Mouse (Mus musculus): ENCODE measurements around the gene Grm4. TPM values are rescaled to one million over a fixed set of nuclear protein-coding genes. Genes with fewer than 3 reads are reported as not detected.

The Grm4 gene
- polyA plus RNA-seq, 1 experiment from 2014 or later: 0.59 TPM

DNA sequence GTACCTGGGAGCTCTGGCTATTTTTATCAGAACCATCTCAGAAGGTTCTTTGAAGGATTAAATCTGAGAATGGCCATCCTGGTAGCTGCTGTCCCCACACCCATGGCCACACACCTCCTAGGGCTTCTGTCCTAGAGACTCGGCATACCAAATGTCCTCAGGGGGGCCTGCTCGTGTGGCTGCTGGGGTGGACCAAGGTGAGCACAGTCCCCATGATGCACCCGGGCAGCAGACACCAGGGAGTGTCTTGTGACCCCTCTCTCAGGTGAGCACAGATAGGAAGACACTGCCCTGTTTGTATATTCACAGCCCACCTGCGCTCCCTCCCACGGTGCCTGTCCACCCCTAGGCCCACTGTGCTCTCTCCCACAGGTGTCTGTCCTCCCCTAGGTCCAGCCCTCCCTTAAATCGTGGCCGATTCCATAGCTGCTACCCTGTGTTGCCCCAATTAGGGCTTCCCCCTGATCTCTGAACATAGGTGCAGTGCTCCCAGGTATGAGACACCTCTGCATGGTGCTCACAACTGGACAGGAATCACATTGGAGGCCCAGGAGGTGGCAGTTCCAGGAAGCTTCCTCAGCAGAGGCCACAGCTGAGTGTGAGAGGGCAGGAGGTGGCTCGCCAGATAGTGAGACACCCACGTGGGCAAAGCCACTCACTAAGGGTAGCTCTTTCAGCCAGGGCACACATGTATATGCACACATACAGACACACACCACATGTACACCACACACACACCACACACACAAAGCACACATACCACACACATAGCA, 66.0 kb downstream of the Grm4 start:
- no peak overlapping the region for H3K27ac ChIP-seq
- no peak overlapping the region for H3K4me3 ChIP-seq (replicated peaks)
- no peaks in the 10 kb centered on the region for H3K36me3 ChIP-seq
- H3K27me3 ChIP-seq: peaks cover 11% of the 10 kb centered on the region; the same call in 1 of the 2 replicates
- no peak overlapping the region for H3K9ac ChIP-seq (replicated peaks)
- no peak for ATAC-seq (ENCODE audit: insufficient number of reproducible peaks, insufficient read depth, low FRiP score, low TSS enrichment, low read depth)
- WGBS: 72% methylated on average over 9 of the region's 9 CpGs
- H3K4me2 ChIP-seq: no peak overlapping the region
- H3K4me1 ChIP-seq (replicated peaks): no peaks in the 10 kb centered on the region
- H3K9me3 ChIP-seq: no peaks in the 10 kb centered on the region

DNA sequence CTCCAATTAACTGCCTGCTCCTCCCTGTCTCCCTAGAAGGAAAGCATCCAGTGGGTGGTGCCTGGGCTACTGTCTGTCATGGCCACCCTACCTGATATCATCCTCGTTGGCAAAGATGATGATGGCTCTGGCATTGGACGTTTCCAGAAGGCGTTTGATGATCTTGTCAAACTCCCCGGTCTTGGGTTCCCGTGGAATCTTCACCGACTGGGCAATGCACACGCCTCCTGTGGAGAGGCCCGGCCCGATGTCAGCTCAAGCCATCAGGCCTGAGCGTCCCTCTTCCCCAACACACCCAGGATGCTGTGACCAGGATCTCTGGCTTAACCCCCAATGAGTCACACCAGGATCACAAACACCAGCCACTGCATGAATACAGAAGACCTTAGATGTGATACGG, 66.8 kb downstream of the Grm4 start:
- peaks cover 11% of the 10 kb centered on the region; the same call in 1 of the 2 replicates for H3K27me3 ChIP-seq
- H3K4me1 ChIP-seq (replicated peaks): no peaks in the 10 kb centered on the region
- no peaks in the 10 kb centered on the region for H3K36me3 ChIP-seq
- H3K9me3 ChIP-seq: no peaks in the 10 kb centered on the region
- no peak overlapping the region for H3K4me3 ChIP-seq (replicated peaks)
- ATAC-seq (ENCODE audit: insufficient number of reproducible peaks, insufficient read depth, low FRiP score, low TSS enrichment, low read depth): no peak
- WGBS: 84% methylated on average over 11 of the region's 11 CpGs
- H3K27ac ChIP-seq: no peak overlapping the region
- H3K4me2 ChIP-seq: no peak overlapping the region
- H3K9ac ChIP-seq (replicated peaks): no peak overlapping the region

DNA sequence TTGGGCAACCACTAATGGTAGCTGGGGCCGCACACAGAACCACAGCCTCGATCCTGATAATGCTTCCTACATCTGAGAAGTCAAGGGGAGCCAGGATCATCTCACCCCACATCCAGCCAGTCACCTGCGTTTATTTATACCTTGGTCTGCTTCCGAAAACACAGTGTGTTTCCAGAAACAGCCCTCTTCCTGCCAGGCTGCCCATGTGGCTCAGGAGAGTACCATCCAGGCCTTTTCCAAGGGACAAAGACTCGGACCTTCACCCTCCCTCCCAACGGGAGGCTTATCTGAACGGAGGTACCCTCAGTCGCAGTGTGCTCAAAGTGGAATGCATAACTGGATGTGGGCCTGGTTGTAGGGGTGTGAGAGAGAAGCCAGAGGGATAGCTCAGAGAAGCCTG, 68.2 kb downstream of the Grm4 start:
- H3K4me3 ChIP-seq (replicated peaks): no peak overlapping the region
- no peaks in the 10 kb centered on the region for H3K9me3 ChIP-seq
- 81% methylated on average over 8 of the region's 8 CpGs for WGBS
- H3K9ac ChIP-seq (replicated peaks): no peak overlapping the region
- ATAC-seq (ENCODE audit: insufficient number of reproducible peaks, insufficient read depth, low FRiP score, low TSS enrichment, low read depth): no peak
- no peak overlapping the region for H3K27ac ChIP-seq
- H3K4me1 ChIP-seq (replicated peaks): no peaks in the 10 kb centered on the region
- no peaks in the 10 kb centered on the region for H3K36me3 ChIP-seq
- H3K27me3 ChIP-seq: peaks cover 7% of the 10 kb centered on the region; the same call in 1 of the 2 replicates
- no peak overlapping the region for H3K4me2 ChIP-seq

DNA sequence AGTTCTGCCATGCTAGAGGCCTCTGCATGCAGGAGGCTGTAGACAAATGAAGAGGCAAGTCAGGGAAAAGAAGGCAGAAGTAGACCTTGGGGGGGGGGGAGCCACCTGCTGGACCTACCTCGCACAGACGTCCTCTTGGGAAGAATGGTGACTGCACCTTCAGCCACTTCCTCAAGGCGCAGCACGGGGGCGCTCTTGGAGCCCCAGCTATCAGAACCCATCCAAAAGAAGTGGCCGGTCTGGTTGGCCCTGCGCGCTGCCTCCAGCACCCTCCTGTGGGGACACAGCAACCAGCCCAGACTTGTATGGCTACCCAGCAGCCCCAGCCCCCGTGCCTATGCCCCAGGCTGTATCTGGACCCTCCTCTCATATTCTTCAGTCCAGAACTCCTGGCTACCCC, 69.4 kb downstream of the Grm4 start:
- Histone ChIP-seq H3K27ac (no peak overlapping the region), H3K4me1 (replicated peaks) (peaks cover 9% of the 10 kb centered on the region), H3K36me3 (no peaks in the 10 kb centered on the region), H3K4me3 (replicated peaks) (no peak overlapping the region), H3K9ac (replicated peaks) (no peak overlapping the region), H3K27me3 (peaks cover 10% of the 10 kb centered on the region; the same call in 1 of the 2 replicates), H3K4me2 (no peak overlapping the region), H3K9me3 (no peaks in the 10 kb centered on the region)
- no peak for ATAC-seq (ENCODE audit: insufficient number of reproducible peaks, insufficient read depth, low FRiP score, low TSS enrichment, low read depth)
- WGBS: 20% methylated on average over 9 of the region's 9 CpGs

DNA sequence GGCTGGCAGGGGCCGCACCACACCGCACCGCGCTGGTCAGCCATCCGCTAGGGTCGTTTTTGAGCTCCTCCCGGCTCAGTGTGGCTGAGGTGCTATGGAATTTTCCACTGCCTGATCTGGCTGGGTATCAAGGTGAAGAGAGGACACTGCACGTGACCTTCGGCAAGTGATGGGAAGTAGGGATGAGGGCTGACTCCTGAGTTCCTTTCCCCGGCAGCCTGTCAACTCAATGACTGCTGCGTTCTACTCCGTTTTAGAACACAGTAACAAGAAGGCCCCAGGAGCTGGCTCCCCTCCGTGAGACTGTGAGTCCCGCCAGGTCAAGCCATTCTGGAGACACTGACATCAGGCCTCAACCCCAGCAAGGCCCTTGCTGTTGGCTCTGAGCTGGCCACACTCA, 70.0 kb downstream of the Grm4 start:
- Histone ChIP-seq H3K27ac (no peak overlapping the region), H3K9ac (replicated peaks) (no peak overlapping the region), H3K4me3 (replicated peaks) (no peak overlapping the region), H3K36me3 (no peaks in the 10 kb centered on the region), H3K27me3 (peaks cover 10% of the 10 kb centered on the region; the same call in 1 of the 2 replicates), H3K4me1 (replicated peaks) (peaks cover 9% of the 10 kb centered on the region), H3K4me2 (no peak overlapping the region), H3K9me3 (no peaks in the 10 kb centered on the region)
- WGBS: 92% methylated on average over 14 of the region's 14 CpGs
- no peak for ATAC-seq (ENCODE audit: insufficient number of reproducible peaks, insufficient read depth, low FRiP score, low TSS enrichment, low read depth)

DNA sequence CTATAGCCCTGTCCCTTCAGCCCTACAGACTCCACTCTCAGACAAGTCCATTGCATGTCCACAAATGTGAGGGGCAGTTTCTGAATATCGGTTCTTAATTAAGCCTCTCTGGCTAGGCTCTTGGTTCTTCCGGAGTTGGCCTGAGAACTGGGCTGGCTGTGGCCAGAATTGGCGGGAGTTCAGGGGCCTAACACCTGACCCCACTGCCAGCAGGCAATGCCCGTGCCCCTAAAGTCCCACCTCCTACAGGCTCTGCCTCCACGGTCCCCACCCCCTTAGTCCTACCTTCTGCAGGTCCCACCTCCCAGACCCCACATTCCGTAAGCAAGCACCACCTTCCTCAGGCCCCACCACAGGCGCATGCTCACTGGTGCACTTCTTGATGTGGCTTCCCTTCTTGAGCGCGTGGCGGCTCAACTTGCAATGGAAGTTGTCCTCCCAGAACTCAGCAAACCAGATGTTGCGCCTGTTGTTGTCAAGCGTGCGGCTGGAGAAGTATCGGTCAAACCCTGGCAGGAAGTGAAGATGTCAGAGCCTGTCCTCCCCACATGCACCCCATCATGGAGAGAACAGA, 71.4 kb downstream of the Grm4 start:
- H3K27ac ChIP-seq: no peak overlapping the region
- no peaks in the 10 kb centered on the region for H3K36me3 ChIP-seq
- H3K9me3 ChIP-seq: no peaks in the 10 kb centered on the region
- no peak overlapping the region for H3K4me3 ChIP-seq (replicated peaks)
- H3K4me2 ChIP-seq: no peak overlapping the region
- no peak overlapping the region for H3K9ac ChIP-seq (replicated peaks)
- peaks cover 9% of the 10 kb centered on the region; the same call in 1 of the 2 replicates for H3K27me3 ChIP-seq
- no peak for ATAC-seq (ENCODE audit: insufficient number of reproducible peaks, insufficient read depth, low FRiP score, low TSS enrichment, low read depth)
- WGBS: 79% methylated on average over 14 of the region's 14 CpGs
- H3K4me1 ChIP-seq (replicated peaks): peaks cover 15% of the 10 kb centered on the region

DNA sequence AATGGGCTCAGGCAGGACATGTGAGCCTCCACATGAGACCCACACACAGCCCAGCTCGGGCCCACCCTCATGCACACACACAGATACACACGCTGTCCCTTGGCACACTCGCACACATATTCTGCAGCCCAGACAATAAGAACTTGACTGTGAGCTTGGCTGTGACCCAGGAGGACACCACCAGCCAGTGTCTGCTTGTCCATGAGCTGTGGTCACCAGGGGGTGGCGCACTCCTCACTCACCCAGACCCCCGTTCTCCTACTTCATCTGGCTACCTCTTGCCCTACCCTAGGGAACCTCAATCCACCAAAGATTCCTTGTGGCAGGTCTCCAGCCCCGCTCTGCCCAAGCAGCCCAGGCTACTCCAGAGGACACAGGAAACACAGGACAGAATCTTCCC, 72.5 kb downstream of the Grm4 start:
- no peak for ATAC-seq (ENCODE audit: insufficient number of reproducible peaks, insufficient read depth, low FRiP score, low TSS enrichment, low read depth)
- Histone ChIP-seq H3K9ac (replicated peaks) (no peak overlapping the region), H3K27me3 (peaks cover 6% of the 10 kb centered on the region; the same call in 1 of the 2 replicates), H3K9me3 (no peaks in the 10 kb centered on the region), H3K27ac (no peak overlapping the region), H3K4me2 (no peak overlapping the region), H3K4me1 (replicated peaks) (peaks cover 15% of the 10 kb centered on the region), H3K36me3 (no peaks in the 10 kb centered on the region), H3K4me3 (replicated peaks) (no peak overlapping the region)
- WGBS: 67% methylated on average over 6 of the region's 6 CpGs

DNA sequence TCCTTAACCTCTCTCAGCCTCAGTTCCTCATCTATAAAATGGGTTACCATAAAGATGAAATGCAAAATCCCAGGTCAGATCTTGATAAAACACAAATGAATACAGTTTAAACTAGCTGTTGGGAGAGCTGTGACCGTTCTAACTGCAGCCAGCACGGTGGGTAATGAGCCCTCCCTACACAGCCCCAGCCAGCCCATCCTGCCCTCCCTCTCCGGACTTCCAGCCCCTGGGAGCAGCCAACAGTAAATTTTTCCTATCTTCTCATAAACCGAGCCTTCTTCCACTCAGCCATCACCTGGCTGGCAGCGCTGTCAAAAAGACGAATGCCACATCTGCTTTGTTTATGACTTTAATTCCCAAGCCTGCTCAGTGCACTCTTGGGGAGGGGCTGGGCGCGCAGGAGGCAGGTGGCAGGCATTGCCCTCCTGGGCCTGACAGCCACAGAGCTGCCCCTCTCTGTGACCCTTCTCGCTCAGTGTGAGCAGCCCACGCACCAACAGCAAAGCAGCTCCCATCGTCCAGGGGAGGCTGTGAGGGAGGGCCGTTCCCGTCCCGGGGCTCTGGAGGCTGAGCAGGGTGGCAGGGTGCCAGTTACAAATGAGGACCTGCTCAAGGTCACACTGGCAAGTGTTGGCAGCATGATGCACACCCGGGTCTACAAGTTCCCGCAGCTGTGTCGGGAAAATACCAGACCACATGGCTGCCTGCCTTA, 75.7 kb downstream of the Grm4 start:
- WGBS: 47% methylated on average over 17 of the region's 17 CpGs

DNA sequence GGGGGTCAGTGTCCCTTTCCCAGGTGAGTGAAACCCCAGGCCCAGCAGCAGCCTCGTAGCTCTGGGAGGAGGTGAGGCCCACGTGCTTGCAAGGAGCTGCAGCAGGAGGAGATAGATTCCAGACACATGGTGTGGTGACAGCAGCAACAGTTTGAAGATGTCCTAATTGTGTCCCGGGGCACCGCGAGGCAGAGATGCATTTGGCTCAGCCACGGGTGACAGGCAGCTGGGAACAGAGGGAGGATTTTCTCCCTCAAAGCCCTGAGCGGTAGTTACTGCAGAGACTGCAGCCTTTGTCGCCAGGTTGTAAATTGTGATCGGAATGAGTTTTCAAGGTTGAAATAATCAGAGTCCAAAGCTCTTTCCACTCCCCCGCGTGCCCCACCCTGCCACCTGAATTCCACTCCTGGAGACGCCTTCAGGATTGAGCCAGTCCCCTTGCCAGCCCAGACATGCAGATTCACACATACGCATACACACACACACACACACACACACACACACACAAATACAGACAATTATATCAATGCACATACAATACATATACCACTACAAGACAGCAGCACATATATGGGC, 78.6 kb downstream of the Grm4 start:
- H3K36me3 ChIP-seq: no peaks in the 10 kb centered on the region
- no peak overlapping the region for H3K4me3 ChIP-seq (replicated peaks)
- 31% methylated on average over 13 of the region's 13 CpGs for WGBS
- peaks cover 11% of the 10 kb centered on the region for H3K4me1 ChIP-seq (replicated peaks)
- no peak overlapping the region for H3K27ac ChIP-seq
- H3K9me3 ChIP-seq: no peaks in the 10 kb centered on the region
- ATAC-seq (ENCODE audit: insufficient number of reproducible peaks, insufficient read depth, low FRiP score, low TSS enrichment, low read depth): no peak
- 0 out of 2 replicates have a peak, but pooled peaks cover 3% of the 10 kb centered on the region for H3K27me3 ChIP-seq
- H3K9ac ChIP-seq (replicated peaks): no peak overlapping the region
- H3K4me2 ChIP-seq: no peak overlapping the region

More for the DNA sequence above, 75.7 kb downstream of the Grm4 start:
- 0 out of 2 replicates have a peak, but pooled peaks cover 3% of the 10 kb centered on the region for H3K27me3 ChIP-seq
- H3K36me3 ChIP-seq: no peaks in the 10 kb centered on the region
- H3K4me3 ChIP-seq (replicated peaks): no peak overlapping the region
- H3K27ac ChIP-seq: peak overlapping the region; percentile 17; the same call in 1 of the 2 replicates
- H3K9me3 ChIP-seq: no peaks in the 10 kb centered on the region
- no peak overlapping the region for H3K4me2 ChIP-seq
- peaks cover 15% of the 10 kb centered on the region for H3K4me1 ChIP-seq (replicated peaks)
- H3K9ac ChIP-seq (replicated peaks): 0 out of 2 replicates have a peak overlapping the region, but pooled peaks have one; percentile 8
- no peak for ATAC-seq (ENCODE audit: insufficient number of reproducible peaks, insufficient read depth, low FRiP score, low TSS enrichment, low read depth)

DNA sequence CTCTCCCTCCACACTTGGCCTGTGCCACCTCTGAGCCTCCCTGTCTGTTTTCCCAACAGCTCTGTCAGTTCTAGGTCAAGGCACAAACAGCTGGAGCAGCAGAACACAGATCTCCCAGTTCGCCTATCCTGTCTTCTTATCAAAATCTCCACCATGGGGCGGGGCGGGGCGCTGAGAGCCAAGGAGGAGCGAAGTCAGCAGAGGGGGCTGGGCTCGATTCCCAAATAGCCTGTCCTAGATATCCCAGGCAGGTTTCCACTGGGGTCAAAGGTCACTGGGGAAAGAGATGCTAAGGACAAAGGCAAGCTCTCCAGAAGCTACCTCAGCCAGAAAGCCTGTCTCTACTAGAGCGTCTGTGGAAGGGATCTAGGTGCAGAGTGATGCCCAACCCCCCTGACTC, 79.4 kb downstream of the Grm4 start:
- 72% methylated on average over 7 of the region's 7 CpGs for WGBS
- ATAC-seq (ENCODE audit: insufficient number of reproducible peaks, insufficient read depth, low FRiP score, low TSS enrichment, low read depth): no peak
- Histone ChIP-seq H3K36me3 (no peaks in the 10 kb centered on the region), H3K4me3 (replicated peaks) (no peak overlapping the region), H3K4me2 (no peak overlapping the region), H3K9ac (replicated peaks) (no peak overlapping the region), H3K9me3 (no peaks in the 10 kb centered on the region), H3K4me1 (replicated peaks) (peaks cover 6% of the 10 kb centered on the region), H3K27ac (no peak overlapping the region), H3K27me3 (no peaks in the 10 kb centered on the region)

DNA sequence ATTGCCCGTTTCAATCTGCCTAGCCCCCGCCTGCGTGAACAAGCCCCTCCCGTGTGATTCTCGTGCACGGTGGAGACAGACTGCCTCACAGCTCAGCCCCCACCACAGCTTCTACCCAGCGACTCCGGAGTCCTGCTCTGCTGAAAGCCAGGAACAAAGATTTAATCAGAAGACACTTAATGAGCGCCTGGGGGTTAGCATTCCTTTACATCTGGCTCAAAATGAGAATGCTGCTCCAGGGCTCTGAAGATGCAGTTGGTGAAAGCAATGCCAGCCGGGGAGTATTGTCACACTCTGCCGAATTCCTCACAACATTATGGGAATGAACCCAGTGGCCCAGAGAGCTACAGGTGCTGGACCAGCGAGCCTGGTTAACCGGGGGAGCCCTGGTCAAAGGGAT, 85.4 kb downstream of the Grm4 start:
- ATAC-seq (ENCODE audit: insufficient number of reproducible peaks, insufficient read depth, low FRiP score, low TSS enrichment, low read depth): no peak
- H3K4me3 ChIP-seq (replicated peaks): no peak overlapping the region
- peaks cover 18% of the 10 kb centered on the region for H3K4me1 ChIP-seq (replicated peaks)
- 36% methylated on average over 13 of the region's 13 CpGs for WGBS
- no peaks in the 10 kb centered on the region for H3K36me3 ChIP-seq
- H3K27ac ChIP-seq: no peak overlapping the region
- H3K27me3 ChIP-seq: 0 out of 2 replicates have a peak, but pooled peaks cover 4% of the 10 kb centered on the region
- no peak overlapping the region for H3K9ac ChIP-seq (replicated peaks)
- H3K9me3 ChIP-seq: no peaks in the 10 kb centered on the region
- H3K4me2 ChIP-seq: 0 out of 2 replicates have a peak overlapping the region, but pooled peaks have one; percentile 2

Measured in limb, embryonic 12.5 days (tissue).